Mouse (Mus musculus): Measurements from ENCODE around the gene Zfp286. TPM values are rescaled to one million over a fixed set of nuclear protein-coding genes. Genes with fewer than 3 reads are reported as not detected.

Zfp286 gene
- 2.6 TPM for polyA plus RNA-seq (2015; fragmentation: Illumina TruSeq; extraction: RNeasy Lipid Tissue Mini Kit (QIAGEN cat#74804); ENCODE audit: insufficient read depth, low replicate concordance)

GRCm38 (mm10) chr11:62788935-62789616, at the start of gene Zfp286:
Gene Zfp286, minus strand, starts transcription at chr11:62789462.

DNA sequence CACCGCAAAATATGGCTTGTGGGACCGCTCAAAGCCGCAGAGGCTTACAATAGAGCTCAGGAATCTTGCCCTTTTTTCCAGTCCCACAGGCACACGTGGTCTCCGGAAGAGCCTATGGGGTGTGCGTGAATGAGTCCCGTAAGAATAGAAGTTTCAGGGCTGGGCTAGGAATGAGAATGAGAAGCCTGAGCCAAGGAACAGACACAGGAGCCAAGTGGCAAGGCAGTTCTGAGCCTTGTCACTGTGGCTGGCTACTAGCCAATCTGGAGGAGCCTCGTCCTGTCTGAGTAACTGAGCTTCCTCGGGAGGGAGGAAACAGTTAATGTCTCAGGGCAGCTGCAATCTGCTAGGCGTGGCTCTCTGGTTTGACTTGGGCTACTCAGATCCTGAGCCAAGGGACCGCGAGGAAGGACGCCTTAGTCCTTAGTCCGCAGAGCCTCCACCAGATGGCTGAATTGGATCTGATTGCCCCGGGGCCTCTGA, 30.8 kb upstream of the Zfp286 start, which contains the start of gene Trim16:
Gene Trim16, plus strand, starts transcription at position 173 of the 483 bp plus-strand sequence.

DNA sequence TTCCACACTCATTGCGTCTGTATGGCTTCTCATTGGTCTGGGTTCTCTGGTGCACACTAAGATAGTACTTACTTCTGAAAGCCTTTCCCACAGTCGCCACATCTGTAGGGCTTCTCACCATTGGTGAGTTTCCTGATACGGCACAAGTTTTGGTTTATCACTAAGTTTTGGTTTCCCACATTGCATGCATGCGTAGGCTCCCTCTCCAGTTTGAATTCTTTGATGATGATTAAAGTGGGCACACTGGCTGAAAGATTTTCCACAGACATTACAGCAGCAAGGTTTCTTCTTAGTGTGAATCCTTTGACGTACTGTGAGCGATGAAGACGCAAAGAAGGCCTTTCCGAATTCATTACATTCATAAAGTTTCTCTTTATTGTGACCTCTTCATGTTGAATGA, 36.5 kb downstream of the Zfp286 start, which contains the start of gene Gm10428:
Gene Gm10428, plus strand, starts transcription at position 321 of the 400 bp plus-strand sequence.

GRCm38 (mm10) chr11:62731311-62732021, 57.8 kb downstream of the Zfp286 start, which contains the start of gene Zfp287:
Gene Zfp287, minus strand, starts transcription at chr11:62731905.

Other genes with a start within 250 kb of the Zfp286 start
- 647 TPM for gene Ubb, start 238.3 kb downstream of the Zfp286 start, polyA plus RNA-seq (2015; fragmentation: Illumina TruSeq; extraction: RNeasy Lipid Tissue Mini Kit (QIAGEN cat#74804); ENCODE audit: insufficient read depth, low replicate concordance)
- 27.0 TPM for gene Trpv2, start 215.0 kb downstream of the Zfp286 start, polyA plus RNA-seq (2015; fragmentation: Illumina TruSeq; extraction: RNeasy Lipid Tissue Mini Kit (QIAGEN cat#74804); ENCODE audit: insufficient read depth, low replicate concordance)
- 7.7 TPM for gene Lrrc75a, start 140.9 kb downstream of the Zfp286 start, polyA plus RNA-seq (2015; fragmentation: Illumina TruSeq; extraction: RNeasy Lipid Tissue Mini Kit (QIAGEN cat#74804); ENCODE audit: insufficient read depth, low replicate concordance)
- 23.9 TPM for gene Mmgt2, start 140.8 kb downstream of the Zfp286 start, polyA plus RNA-seq (2015; fragmentation: Illumina TruSeq; extraction: RNeasy Lipid Tissue Mini Kit (QIAGEN cat#74804); ENCODE audit: insufficient read depth, low replicate concordance)
- gene Zfp287, start 57.6 kb downstream of the Zfp286 start, polyA plus RNA-seq (2015; fragmentation: Illumina TruSeq; extraction: RNeasy Lipid Tissue Mini Kit (QIAGEN cat#74804); ENCODE audit: insufficient read depth, low replicate concordance), result 12.7 TPM
- gene Gm10428, start 36.4 kb downstream of the Zfp286 start, polyA plus RNA-seq (2015; fragmentation: Illumina TruSeq; extraction: RNeasy Lipid Tissue Mini Kit (QIAGEN cat#74804); ENCODE audit: insufficient read depth, low replicate concordance), result not detected
- 1.1 TPM for gene Trim16, start 30.8 kb upstream of the Zfp286 start, polyA plus RNA-seq (2015; fragmentation: Illumina TruSeq; extraction: RNeasy Lipid Tissue Mini Kit (QIAGEN cat#74804); ENCODE audit: insufficient read depth, low replicate concordance)
- 5.3 TPM for gene Fbxw10, start 57.6 kb upstream of the Zfp286 start, polyA plus RNA-seq (2015; fragmentation: Illumina TruSeq; extraction: RNeasy Lipid Tissue Mini Kit (QIAGEN cat#74804); ENCODE audit: insufficient read depth, low replicate concordance)
- 38.5 TPM for gene Tvp23b, start 90.0 kb upstream of the Zfp286 start, polyA plus RNA-seq (2015; fragmentation: Illumina TruSeq; extraction: RNeasy Lipid Tissue Mini Kit (QIAGEN cat#74804); ENCODE audit: insufficient read depth, low replicate concordance)
- gene Cdrt4, start 161.7 kb upstream of the Zfp286 start, polyA plus RNA-seq (2015; fragmentation: Illumina TruSeq; extraction: RNeasy Lipid Tissue Mini Kit (QIAGEN cat#74804); ENCODE audit: insufficient read depth, low replicate concordance), result 0.39 TPM